In genomic region chr10:80432936-80433512, GRCm38 (mm10) we compare ENCODE assay signal across 8 mouse cellular contexts. TPM values are rescaled to one million over a fixed set of nuclear protein-coding genes. Genes with fewer than 3 reads are reported as not detected.
A peak's percentile ranks its signal among the peaks of the same experiment; 100 is the strongest.
DNase-seq lines count a peak whose midpoint lies in the region; ATAC-seq and TF ChIP-seq lines count a peak whose summit lies in the region.

No protein-coding gene starts in this region.

- under 1% methylated on average over 50 of the region's 60 CpGs for WGBS in forebrain, embryonic 14.5 days
- WGBS in intestine, embryonic 16.5 days = under 1% methylated on average over 57 of the region's 60 CpGs
- under 1% methylated on average over 39 of the region's 60 CpGs for WGBS in liver, postnatal 0 days (ENCODE audit: insufficient replicate concordance)
- WGBS in small intestine, adult 2 months = 1% methylated on average over 60 of the region's 60 CpGs

- peak overlapping the region; percentile 94 for H3K9ac ChIP-seq in ES-E14 (ENCODE audit: insufficient read depth, low read depth, low read length, poor library complexity, severe bottlenecking)
- peak overlapping the region; percentile 96 for H3K9ac ChIP-seq in forebrain, embryonic 14.5 days (ENCODE audit: low read length)
- peak overlapping the region; percentile 98 for H3K9ac ChIP-seq in intestine, embryonic 16.5 days (ENCODE audit: low read depth, low read length)
- peak overlapping the region; percentile 99 for H3K9ac ChIP-seq in liver, postnatal 0 days (replicated peaks)

- H3K27me3 ChIP-seq in forebrain, embryonic 14.5 days (replicated peaks; ENCODE audit: control insufficient read depth, insufficient read depth, low read length) = no peaks in the 10 kb centered on the region; the same call in 1 of the 2 replicates
- no peaks in the 10 kb centered on the region for H3K27me3 ChIP-seq in intestine, embryonic 16.5 days (replicated peaks; ENCODE audit: control insufficient read depth, insufficient read depth, low read length)
- H3K27me3 ChIP-seq in liver, postnatal 0 days (ENCODE audit: insufficient read depth, low read length) = no peaks in the 10 kb centered on the region
- no peaks in the 10 kb centered on the region for H3K27me3 ChIP-seq in small intestine, adult 2 months (ENCODE audit: control insufficient read depth, insufficient read depth, low read length)

- peak; percentile 74 for DNase-seq in cerebellum, adult 9-10 months
- DNase-seq in cerebellum, postnatal 25 days = no peak
- DNase-seq in ES-E14 (ENCODE audit: low read depth, low spot score) = no peak
- peak; percentile 65 for DNase-seq in forebrain, embryonic 14.5 days (ENCODE audit: low spot score)
- DNase-seq in liver, postnatal 0 days = peak; percentile 63
- no peak for DNase-seq in urinary bladder, postnatal 14 days (ENCODE audit: low spot score)

- peaks cover 0 to 13% of the 10 kb centered on the region in 2 experiments; a peak in 3 of 4 replicates for H3K4me1 ChIP-seq in ES-E14 (ENCODE audit: control insufficient read depth in 2 of 2, insufficient read depth in 2 of 2, low read length in 2 of 2, poor library complexity in 1 of 2)
- H3K4me1 ChIP-seq in forebrain, embryonic 14.5 days (ENCODE audit: control insufficient read depth, insufficient read depth, low read length) = peaks cover 5% of the 10 kb centered on the region; the same call in 1 of the 2 replicates
- H3K4me1 ChIP-seq in intestine, embryonic 16.5 days (ENCODE audit: control insufficient read depth, insufficient read depth, low read length) = peaks cover 29% of the 10 kb centered on the region
- peaks cover 40% of the 10 kb centered on the region for H3K4me1 ChIP-seq in liver, postnatal 0 days (ENCODE audit: insufficient read depth)
- H3K4me1 ChIP-seq in small intestine, adult 2 months (ENCODE audit: control insufficient read depth, insufficient read depth, insufficient read length, low read length) = peaks cover 26% of the 10 kb centered on the region

- peaks cover 21% of the 10 kb centered on the region for H3K36me3 ChIP-seq in ES-E14 (ENCODE audit: control insufficient read depth, insufficient read depth, low read length, poor library complexity, severe bottlenecking)
- H3K36me3 ChIP-seq in forebrain, embryonic 14.5 days (ENCODE audit: control insufficient read depth, insufficient read depth, low read length) = peaks cover 32% of the 10 kb centered on the region
- H3K36me3 ChIP-seq in intestine, embryonic 16.5 days (ENCODE audit: control insufficient read depth, insufficient read depth, low read length) = peaks cover 2% of the 10 kb centered on the region; the same call in 1 of the 2 replicates
- peaks cover 27% of the 10 kb centered on the region for H3K36me3 ChIP-seq in liver, postnatal 0 days (replicated peaks; ENCODE audit: insufficient read depth, low read length)
- H3K36me3 ChIP-seq in small intestine, adult 2 months (ENCODE audit: control insufficient read depth, insufficient read depth, low read length) = peaks cover 16% of the 10 kb centered on the region

- in situ Hi-C loops in ES-E14 (cut with MboI; ENCODE audit: low sequenced_read_pairs in 2 of 2, unreplicated experiment in 2 of 2) = no loop called here

- no peak for TF ChIP-seq EP300 in liver, postnatal 0 days (IDR thresholded peaks at IDR 0.05; ENCODE audit: low read depth)

- H3K9me3 ChIP-seq in ES-E14 (ENCODE audit: control insufficient read depth, insufficient read depth, low read depth, low read length) = no peaks in the 10 kb centered on the region
- H3K9me3 ChIP-seq in forebrain, embryonic 14.5 days (replicated peaks; ENCODE audit: control insufficient read depth, low read length) = no peaks in the 10 kb centered on the region
- H3K9me3 ChIP-seq in intestine, embryonic 16.5 days (ENCODE audit: control insufficient read depth, low read length) = no peaks in the 10 kb centered on the region
- H3K9me3 ChIP-seq in liver, postnatal 0 days (ENCODE audit: low read length) = no peaks in the 10 kb centered on the region

- peak overlapping the region; percentile 64 for H3K4me2 ChIP-seq in forebrain, embryonic 14.5 days (ENCODE audit: low read length)
- peak overlapping the region; percentile 90 for H3K4me2 ChIP-seq in intestine, embryonic 16.5 days (ENCODE audit: low read depth, low read length)
- H3K4me2 ChIP-seq in liver, postnatal 0 days (ENCODE audit: low read depth, low read length) = peak overlapping the region; percentile 97

- ATAC-seq in forebrain, embryonic 14.5 days = peak; percentile 35
- no peak; the same call in 1 of the 2 replicates for ATAC-seq in intestine, embryonic 16.5 days
- ATAC-seq in liver, postnatal 0 days = peak; percentile 0; the same call in 1 of the 2 replicates

- TF ChIP-seq CTCF in liver, postnatal 0 days (IDR thresholded peaks at IDR 0.05; ENCODE audit: low read depth) = no peak
- no peak for TF ChIP-seq CTCF in small intestine, adult 2 months (IDR thresholded peaks at IDR 0.05; ENCODE audit: extremely low read depth, insufficient read length, insufficient replicate concordance, low read depth, low read length)

- peak overlapping the region; percentile 83 to 88 for H3K4me3 ChIP-seq in ES-E14 (ENCODE audit: insufficient read depth in 1 of 2, low read depth in 1 of 2, low read length in 2 of 2, poor library complexity in 1 of 2, severe bottlenecking in 1 of 2)
- H3K4me3 ChIP-seq in forebrain, embryonic 14.5 days (ENCODE audit: low read depth, low read length) = peak overlapping the region; percentile 84
- peak overlapping the region; percentile 84 for H3K4me3 ChIP-seq in intestine, embryonic 16.5 days (ENCODE audit: low read length)
- H3K4me3 ChIP-seq in liver, postnatal 0 days (ENCODE audit: low read depth, low read length) = peak overlapping the region; percentile 100
- peak overlapping the region; percentile 94 for H3K4me3 ChIP-seq in small intestine, adult 2 months (ENCODE audit: low read depth, low read length)

- TF ChIP-seq POLR2A in small intestine, adult 2 months (IDR thresholded peaks at IDR 0.05; ENCODE audit: low read depth, low read length) = no peak

- peak overlapping the region; percentile 65 for H3K27ac ChIP-seq in ES-E14 (ENCODE audit: insufficient read depth, low read depth, low read length, poor library complexity, severe bottlenecking)
- peak overlapping the region; percentile 91 for H3K27ac ChIP-seq in forebrain, embryonic 14.5 days (ENCODE audit: low read depth, low read length)
- peak overlapping the region; percentile 96 for H3K27ac ChIP-seq in intestine, embryonic 16.5 days (ENCODE audit: low read length)
- peak overlapping the region; percentile 87 for H3K27ac ChIP-seq in liver, postnatal 0 days (ENCODE audit: low read depth)
- peak overlapping the region; percentile 50 for H3K27ac ChIP-seq in small intestine, adult 2 months (ENCODE audit: insufficient read depth, low read depth, low read length)

TF ChIP-seq in ES-E14, 5 proteins besides CTCF, POLR2A, EP300 and RAD21:
- TF ChIP-seq HCFC1 (IDR thresholded peaks at IDR 0.05; ENCODE audit: borderline replicate concordance, insufficient read depth, low read length) (no peak), ZNF384 (IDR thresholded peaks at IDR 0.05; ENCODE audit: low read depth, low read length) (peak; percentile 58; the same call in 1 of the 2 replicates)
TF ChIP-seq in ES-E14: peak in this region for 1.

RNA-seq across cellular contexts. Expression of gene Tcf3, which starts 0.4 kb away (rescaled TPM):
- total RNA-seq in ES-E14 (2012; rRNA removed) = 90.9 and 108 TPM in 2 replicates
- 64.4 and 73.5 TPM in 2 replicates for polyA plus RNA-seq in forebrain, embryonic 14.5 days (2014; fragmentation: Nextera tagmentation; extraction: Ambion mirVana)
- 62.7 and 62.9 TPM in 2 replicates for polyA plus RNA-seq in intestine, embryonic 16.5 days (2015; fragmentation: Nextera tagmentation; extraction: Ambion mirVana)
- polyA plus RNA-seq in liver, postnatal 0 days (2015; fragmentation: Nextera tagmentation; extraction: Ambion mirVana) = 28.2 and 29.5 TPM in 2 replicates
- polyA plus RNA-seq in small intestine, adult 2 months (2012; rRNA removed) = 45.6 and 101 TPM in 2 replicates

RNA-seq across cellular contexts. Expression of gene Uqcr11, which starts 26.4 kb away (rescaled TPM):
- total RNA-seq in ES-E14 (2012; rRNA removed) = 995 and 1,362 TPM in 2 replicates
- 628 and 893 TPM in 2 replicates for polyA plus RNA-seq in forebrain, embryonic 14.5 days (2014; fragmentation: Nextera tagmentation; extraction: Ambion mirVana)
- polyA plus RNA-seq in intestine, embryonic 16.5 days (2015; fragmentation: Nextera tagmentation; extraction: Ambion mirVana) = 1,179 and 1,252 TPM in 2 replicates
- polyA plus RNA-seq in liver, postnatal 0 days (2015; fragmentation: Nextera tagmentation; extraction: Ambion mirVana) = 753 and 771 TPM in 2 replicates
- 2,051 and 2,588 TPM in 2 replicates for polyA plus RNA-seq in small intestine, adult 2 months (2012; rRNA removed)

RNA-seq across cellular contexts. Expression of gene Mbd3, which starts 33.7 kb away (rescaled TPM):
- 131 and 134 TPM in 2 replicates for total RNA-seq in ES-E14 (2012; rRNA removed)
- polyA plus RNA-seq in forebrain, embryonic 14.5 days (2014; fragmentation: Nextera tagmentation; extraction: Ambion mirVana) = 216 and 221 TPM in 2 replicates
- 133 and 144 TPM in 2 replicates for polyA plus RNA-seq in intestine, embryonic 16.5 days (2015; fragmentation: Nextera tagmentation; extraction: Ambion mirVana)
- polyA plus RNA-seq in liver, postnatal 0 days (2015; fragmentation: Nextera tagmentation; extraction: Ambion mirVana) = 33.4 and 33.5 TPM in 2 replicates
- 55.1 and 85.7 TPM in 2 replicates for polyA plus RNA-seq in small intestine, adult 2 months (2012; rRNA removed)

RNA-seq across cellular contexts. Expression of gene Mex3d, which starts 45.6 kb away (rescaled TPM):
- total RNA-seq in ES-E14 (2012; rRNA removed) = 27.1 and 28.9 TPM in 2 replicates
- polyA plus RNA-seq in forebrain, embryonic 14.5 days (2014; fragmentation: Nextera tagmentation; extraction: Ambion mirVana) = 16.9 and 17.8 TPM in 2 replicates
- 1.9 and 2.7 TPM in 2 replicates for polyA plus RNA-seq in intestine, embryonic 16.5 days (2015; fragmentation: Nextera tagmentation; extraction: Ambion mirVana)
- 0.72 and 0.99 TPM in 2 replicates for polyA plus RNA-seq in liver, postnatal 0 days (2015; fragmentation: Nextera tagmentation; extraction: Ambion mirVana)
- 10.3 and 20.6 TPM in 2 replicates for polyA plus RNA-seq in small intestine, adult 2 months (2012; rRNA removed)

Comparison
In these comparisons a context has a peak if more than half of its experiments do, and no peak if none do; other contexts are left out.
1. DNase-seq: peak in cerebellum, adult 9-10 months (single experiment), forebrain, embryonic 14.5 days (single experiment) and liver, postnatal 0 days (single experiment); none in cerebellum, postnatal 25 days (0 of 2), ES-E14 (single experiment) and urinary bladder, postnatal 14 days (single experiment).
2. Peak in every context shown above with its lines, with median percentiles within 50 percentile points of each other: H3K27ac ChIP-seq, H3K4me3 ChIP-seq, H3K9ac ChIP-seq and H3K4me2 ChIP-seq.